ENCODE assay signal across 9 mouse cellular contexts in genomic region chr3:122088054-122088681, GRCm38 (mm10). TPM values are rescaled to one million over a fixed set of nuclear protein-coding genes. Genes with fewer than 3 reads are reported as not detected.
A peak's percentile ranks its signal among the peaks of the same experiment; 100 is the strongest.
DNase-seq lines count a peak whose midpoint lies in the region; ATAC-seq lines count a peak whose summit lies in the region.
"Had no signal": no experiment of that assay in that cellular context is flagged by ENCODE, and none has a peak within 500 bp of the region (broad histone marks: within the 10 kb centered on the region; RNA-seq: fewer than 3 reads in every experiment).

No protein-coding gene starts in this region.

- H3K27me3 ChIP-seq in limb, embryonic 11.5 days (ENCODE audit: control insufficient read depth, insufficient read depth, low read length) = no peaks in the 10 kb centered on the region
- no peaks in the 10 kb centered on the region for H3K27me3 ChIP-seq in limb, embryonic 10.5 days (ENCODE audit: low read depth, poor library complexity, severe bottlenecking)
- H3K27me3 ChIP-seq in liver, embryonic 11.5 days (replicated peaks; ENCODE audit: control insufficient read depth, insufficient read depth, low read length) = no peaks in the 10 kb centered on the region
- H3K27me3 ChIP-seq in hindbrain, embryonic 12.5 days = peaks cover 28% of the 10 kb centered on the region
- H3K27me3 ChIP-seq: forebrain, embryonic 15.5 days had no signal

- no peak overlapping the region for H3K4me2 ChIP-seq in limb, embryonic 11.5 days (ENCODE audit: low read depth, severe bottlenecking)
- no peak overlapping the region for H3K4me2 ChIP-seq in liver, embryonic 11.5 days
- H3K4me2 ChIP-seq in hindbrain, embryonic 12.5 days (replicated peaks) = no peak overlapping the region
- H3K4me2 ChIP-seq: forebrain, embryonic 15.5 days had no signal

- H3K4me3 ChIP-seq in limb, embryonic 11.5 days (ENCODE audit: low read depth, low read length) = no peak overlapping the region
- H3K4me3 ChIP-seq in limb, embryonic 10.5 days = no peak overlapping the region
- H3K4me3 ChIP-seq in liver, embryonic 11.5 days (ENCODE audit: low read depth, low read length) = no peak overlapping the region
- no peak overlapping the region for H3K4me3 ChIP-seq in hindbrain, embryonic 12.5 days
- H3K4me3 ChIP-seq: forebrain, embryonic 15.5 days had no signal

- H3K9me3 ChIP-seq in limb, embryonic 11.5 days (ENCODE audit: control insufficient read depth, low read length) = no peaks in the 10 kb centered on the region
- H3K9me3 ChIP-seq in limb, embryonic 10.5 days (replicated peaks) = no peaks in the 10 kb centered on the region
- H3K9me3 ChIP-seq in liver, embryonic 11.5 days (ENCODE audit: control insufficient read depth, low read length) = no peaks in the 10 kb centered on the region
- no peaks in the 10 kb centered on the region for H3K9me3 ChIP-seq in hindbrain, embryonic 12.5 days (replicated peaks)
- H3K9me3 ChIP-seq: forebrain, embryonic 15.5 days had no signal

- ATAC-seq in limb, embryonic 11.5 days (ENCODE audit: insufficient number of reproducible peaks, low FRiP score, low TSS enrichment, low read depth) = peak; percentile 57; the same call in 1 of the 2 replicates
- ATAC-seq in liver, embryonic 11.5 days (replicated peaks; ENCODE audit: low FRiP score) = peak; percentile 74
- no peak for ATAC-seq in hindbrain, embryonic 12.5 days (ENCODE audit: low FRiP score)
- ATAC-seq: forebrain, embryonic 15.5 days had no signal

- no peak overlapping the region for H3K27ac ChIP-seq in limb, embryonic 11.5 days (replicated peaks; ENCODE audit: low read depth, low read length)
- H3K27ac ChIP-seq in limb, embryonic 10.5 days = no peak overlapping the region
- no peak overlapping the region for H3K27ac ChIP-seq in liver, embryonic 11.5 days (ENCODE audit: low read depth, low read length)
- H3K27ac ChIP-seq in hindbrain, embryonic 12.5 days = no peak overlapping the region
- H3K27ac ChIP-seq: forebrain, embryonic 15.5 days had no signal

- DNase-seq in limb, embryonic 11.5 days (ENCODE audit: low spot score) = no peak
- no peak for DNase-seq in limb, embryonic 10.5 days (ENCODE audit: low spot score)
- DNase-seq in gastrocnemius, postnatal 4 days (ENCODE audit: low spot score in 2 of 2) = peak; percentile 42 to 63
- no peak for DNase-seq in liver, embryonic 11.5 days (ENCODE audit: low spot score)
- peak; percentile 34 to 40 for DNase-seq in urinary bladder, postnatal 36 days (ENCODE audit: low spot score in 2 of 2)
- no peak for DNase-seq in frontal cortex, adult 2 months (ENCODE audit: extremely low spot score in 1 of 2, low spot score in 1 of 2)
- no peak for DNase-seq in cerebellum, postnatal 4 days (ENCODE audit: low spot score in 2 of 2)

- WGBS in limb, embryonic 11.5 days = 79% methylated on average over 11 of the region's 11 CpGs
- 83% methylated on average over 11 of the region's 11 CpGs for WGBS in limb, embryonic 10.5 days
- WGBS in liver, embryonic 11.5 days = 56% methylated on average over 11 of the region's 11 CpGs
- 82% methylated on average over 11 of the region's 11 CpGs for WGBS in hindbrain, embryonic 12.5 days

- H3K9ac ChIP-seq in limb, embryonic 11.5 days (ENCODE audit: low read length) = no peak overlapping the region
- no peak overlapping the region for H3K9ac ChIP-seq in liver, embryonic 11.5 days (ENCODE audit: low read depth, low read length)
- H3K9ac ChIP-seq in hindbrain, embryonic 12.5 days = no peak overlapping the region
- H3K9ac ChIP-seq: forebrain, embryonic 15.5 days had no signal

- H3K36me3 ChIP-seq in limb, embryonic 11.5 days (ENCODE audit: control insufficient read depth, insufficient read depth, low read length) = no peaks in the 10 kb centered on the region
- no peaks in the 10 kb centered on the region for H3K36me3 ChIP-seq in limb, embryonic 10.5 days
- H3K36me3 ChIP-seq in liver, embryonic 11.5 days (ENCODE audit: control insufficient read depth, insufficient read depth, low read length) = no peaks in the 10 kb centered on the region
- H3K36me3 ChIP-seq in hindbrain, embryonic 12.5 days = no peaks in the 10 kb centered on the region
- H3K36me3 ChIP-seq: forebrain, embryonic 15.5 days had no signal

- no peaks in the 10 kb centered on the region for H3K4me1 ChIP-seq in limb, embryonic 11.5 days (ENCODE audit: control insufficient read depth, insufficient read depth, low read length)
- peaks cover 11% of the 10 kb centered on the region for H3K4me1 ChIP-seq in limb, embryonic 10.5 days
- H3K4me1 ChIP-seq in liver, embryonic 11.5 days (replicated peaks; ENCODE audit: control insufficient read depth, insufficient read depth, low read length) = peaks cover 20% of the 10 kb centered on the region
- peaks cover 12% of the 10 kb centered on the region for H3K4me1 ChIP-seq in hindbrain, embryonic 12.5 days

RNA-seq across cellular contexts. Expression of gene Abca4, which starts 43.9 kb away (rescaled TPM):
- 2.0 and 2.4 TPM in 2 replicates for polyA plus RNA-seq in limb, embryonic 11.5 days (2014; fragmentation: Nextera tagmentation; extraction: Ambion mirVana)
- polyA plus RNA-seq in limb, embryonic 10.5 days (2016; fragmentation: Nextera tagmentation; extraction: Ambion mirVana) = 1.7 and 2.3 TPM in 2 replicates
- 1 to 10 TPM; 1.9 to 2.9 TPM for total RNA-seq in gastrocnemius, postnatal 4 days (2021)
- 1.3 and 3.2 TPM in 2 replicates for polyA plus RNA-seq in liver, embryonic 11.5 days (2014; fragmentation: Nextera tagmentation; extraction: Ambion mirVana)
- 2.6 and 2.7 TPM in 2 replicates for polyA plus RNA-seq in hindbrain, embryonic 12.5 days (2016; fragmentation: Nextera tagmentation; extraction: Ambion mirVana)
- polyA plus RNA-seq in frontal cortex, adult 2 months (2012; rRNA removed) = 4.0 and 5.0 TPM in 2 replicates

Comparison
In these comparisons a context has a peak if more than half of its experiments do, and no peak if none do; other contexts are left out.
1. DNase-seq: peak in gastrocnemius, postnatal 4 days (2 of 2) and urinary bladder, postnatal 36 days (2 of 2); none in limb, embryonic 11.5 days (single experiment), limb, embryonic 10.5 days (single experiment), liver, embryonic 11.5 days (single experiment), frontal cortex, adult 2 months (0 of 2) and cerebellum, postnatal 4 days (0 of 2).